Mouse (Mus musculus) erythroblast, embryonic 14.5 days (primary cell): Measurements from ENCODE around the gene Ipo5. TPM values are rescaled to one million over a fixed set of nuclear protein-coding genes. Genes with fewer than 3 reads are reported as not detected.

ENCODE experiments used
- H3K27me3 ChIP-seq: 2 replicates; pipeline ENCODE4 v1.6.1; 2012; ENCODE audit warnings: inconsistent platforms; ENCODE audit not compliant: control insufficient read depth
- H3K36me3 ChIP-seq: 2 replicates; pipeline ENCODE4 v1.6.1; 2012; ENCODE audit warnings: mild to moderate bottlenecking, inconsistent platforms; ENCODE audit not compliant: control insufficient read depth
- H3K4me1 ChIP-seq: 2 replicates; pipeline ENCODE4 v1.6.1; 2012; ENCODE audit warnings: inconsistent platforms; ENCODE audit not compliant: control insufficient read depth
- H3K4me3 ChIP-seq: replicated peaks from 2 replicates; pipeline ENCODE3; 2012; ENCODE audit warnings: moderate library complexity, mild to moderate bottlenecking, inconsistent platforms
- H3K9me3 ChIP-seq: 2 replicates; pipeline ENCODE4 v1.6.1; 2012; ENCODE audit warnings: low read length, inconsistent platforms, mixed read lengths; ENCODE audit not compliant: control insufficient read depth
- GATA1 ChIP-seq: IDR thresholded peaks from 2 replicates; pipeline ENCODE4 v1.6.1; 2012; ENCODE audit warnings: low read length, inconsistent platforms, mixed read lengths
- TAL1 ChIP-seq: IDR thresholded peaks from 3 replicates; pipeline ENCODE4 v1.6.1; 2012; ENCODE audit warnings: low read length, inconsistent platforms, mixed read lengths
- polyA plus RNA-seq: library from polyadenylated mRNA; stranded (reverse); fragments of >175 nt; gene quantifications from 2 replicates; pipeline ENCODE4 v1.2.3, GENCODE M21; 2012

Gene Ipo5
- polyA plus RNA-seq, 1 experiment = 0.47 TPM

DNA sequence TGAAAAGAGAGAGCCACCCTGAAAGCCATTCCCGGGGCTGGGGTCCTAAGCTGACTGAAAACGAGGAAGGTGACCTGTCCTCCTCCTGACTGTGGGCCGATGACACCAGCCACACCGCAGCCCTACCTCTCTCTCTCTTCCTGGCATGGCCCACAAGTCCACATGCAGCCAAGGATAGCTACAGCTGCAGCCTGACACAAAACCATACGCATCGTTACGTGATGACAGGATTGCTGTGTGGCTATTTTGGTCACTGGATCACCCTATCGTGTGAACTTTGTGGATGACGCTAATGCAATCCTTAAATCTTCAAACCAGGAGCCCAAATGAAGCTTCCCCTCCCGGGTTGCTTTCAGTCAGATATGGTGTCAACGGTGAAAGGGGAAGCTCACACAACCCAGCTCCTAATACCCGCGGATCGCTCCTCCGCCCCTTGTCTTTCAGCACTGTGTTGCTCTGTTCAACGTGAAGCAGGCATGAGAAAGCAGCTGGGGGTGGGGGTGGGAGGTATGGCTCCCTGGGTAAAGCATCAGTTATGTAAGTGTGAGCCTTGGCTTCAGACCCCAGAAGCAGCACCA, 35.1 kb upstream of the Ipo5 start:
- Histone ChIP-seq H3K27me3 (no peaks in the 10 kb centered on the region), H3K4me3 (no peak overlapping the region), H3K4me1 (no peaks in the 10 kb centered on the region; the same call in 1 of the 2 replicates)

DNA sequence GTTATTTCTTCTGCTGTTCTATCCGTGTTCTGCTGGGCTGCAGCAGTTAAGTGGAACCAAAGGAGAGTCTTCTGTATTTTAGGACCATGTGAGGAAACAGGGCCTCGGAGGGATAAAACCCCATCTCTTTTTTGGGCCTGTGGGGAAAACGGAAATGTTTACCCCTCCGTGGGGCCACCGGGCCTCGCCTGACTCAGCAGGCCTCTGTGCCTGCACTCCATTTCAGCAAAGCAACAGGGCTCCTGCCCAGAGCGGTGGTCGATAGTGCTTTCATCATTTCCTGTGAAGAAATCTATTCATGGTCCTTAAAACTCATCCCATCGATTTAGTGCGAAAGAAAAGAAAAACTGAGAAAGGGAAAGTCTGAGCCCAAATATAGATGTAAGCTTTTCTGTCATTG, 33.9 kb upstream of the Ipo5 start:
- H3K4me1 ChIP-seq = no peaks in the 10 kb centered on the region; the same call in 1 of the 2 replicates
- H3K9me3 ChIP-seq = peaks cover 4% of the 10 kb centered on the region
- H3K4me3 ChIP-seq = no peak overlapping the region
- H3K27me3 ChIP-seq = no peaks in the 10 kb centered on the region
- no peaks in the 10 kb centered on the region for H3K36me3 ChIP-seq
- no peak for TF ChIP-seq GATA1
- TF ChIP-seq TAL1 = no peak

More for the DNA sequence above, 35.1 kb upstream of the Ipo5 start:
- Histone ChIP-seq H3K36me3 (no peaks in the 10 kb centered on the region), H3K9me3 (peaks cover 4% of the 10 kb centered on the region)
- TF ChIP-seq TAL1 (no peak), GATA1 (no peak)

- no peak overlapping the region for H3K4me3 ChIP-seq
- TF ChIP-seq TAL1 (no peak), GATA1 (no peak)
- no peaks in the 10 kb centered on the region; the same call in 1 of the 2 replicates for H3K4me1 ChIP-seq
- H3K36me3 ChIP-seq = no peaks in the 10 kb centered on the region
- no peaks in the 10 kb centered on the region for H3K9me3 ChIP-seq
- H3K27me3 ChIP-seq = no peaks in the 10 kb centered on the region
These were observed 32.0 kb upstream of the Ipo5 start for GRCm38 (mm10) chr14:120879026-120879425.

DNA sequence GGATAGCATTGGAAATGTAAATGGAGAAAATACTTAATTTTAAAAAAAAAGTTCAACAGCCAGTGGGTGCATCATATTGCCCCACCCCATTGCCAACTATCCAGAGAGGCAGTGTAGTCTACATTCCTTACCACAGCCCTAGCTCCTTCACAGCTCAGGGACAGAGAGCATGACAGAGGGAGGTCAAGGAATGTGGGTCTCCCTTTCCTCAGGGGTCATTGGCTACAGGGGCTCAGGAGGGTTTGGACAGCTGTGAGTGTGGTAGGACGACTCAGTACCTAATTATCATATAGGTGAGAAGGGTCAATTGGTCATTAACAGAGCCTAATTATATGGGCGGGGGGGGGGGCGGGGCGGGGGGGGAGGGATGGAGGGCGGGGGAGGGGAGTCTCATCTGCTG, 30.4 kb upstream of the Ipo5 start:
- H3K4me1 ChIP-seq = no peaks in the 10 kb centered on the region; the same call in 1 of the 2 replicates
- H3K9me3 ChIP-seq = no peaks in the 10 kb centered on the region
- no peak overlapping the region for H3K4me3 ChIP-seq
- no peaks in the 10 kb centered on the region for H3K36me3 ChIP-seq
- no peaks in the 10 kb centered on the region for H3K27me3 ChIP-seq
- TF ChIP-seq GATA1 = no peak
- TF ChIP-seq TAL1 = no peak

- no peak for TF ChIP-seq GATA1
- no peak for TF ChIP-seq TAL1
- Histone ChIP-seq H3K27me3 (no peaks in the 10 kb centered on the region), H3K4me3 (no peak overlapping the region), H3K4me1 (no peaks in the 10 kb centered on the region; the same call in 1 of the 2 replicates), H3K36me3 (no peaks in the 10 kb centered on the region), H3K9me3 (no peaks in the 10 kb centered on the region)
These were observed 30.0 kb upstream of the Ipo5 start for GRCm38 (mm10) chr14:120881054-120881453.

DNA sequence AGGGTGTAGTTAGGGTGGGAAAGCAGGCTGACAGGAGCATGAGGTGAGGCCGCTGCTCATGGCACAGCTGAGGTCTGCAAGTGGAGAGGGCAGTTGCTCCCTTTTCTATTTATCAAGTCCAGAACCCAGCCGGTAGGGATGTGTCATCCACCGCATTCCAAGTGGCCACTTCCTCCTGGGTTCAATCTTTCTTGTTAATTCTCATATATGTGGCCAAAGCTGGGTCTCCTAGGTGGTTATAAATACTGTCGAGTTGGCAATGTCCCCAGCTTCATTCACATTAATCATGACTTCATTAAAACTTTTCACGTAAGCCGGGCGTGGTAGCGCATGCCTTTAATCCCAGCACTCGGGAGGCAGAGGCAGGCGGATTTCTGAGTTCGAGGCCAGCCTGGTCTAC, 22.3 kb upstream of the Ipo5 start:
- H3K9me3 ChIP-seq = no peaks in the 10 kb centered on the region
- no peaks in the 10 kb centered on the region for H3K27me3 ChIP-seq
- H3K4me1 ChIP-seq = no peaks in the 10 kb centered on the region
- H3K4me3 ChIP-seq = no peak overlapping the region
- H3K36me3 ChIP-seq = no peaks in the 10 kb centered on the region
- TF ChIP-seq GATA1 (no peak), TAL1 (no peak)

- no peaks in the 10 kb centered on the region for H3K36me3 ChIP-seq
- H3K27me3 ChIP-seq = no peaks in the 10 kb centered on the region
- TF ChIP-seq TAL1 (no peak), GATA1 (no peak)
- H3K9me3 ChIP-seq = no peaks in the 10 kb centered on the region
- H3K4me1 ChIP-seq = no peaks in the 10 kb centered on the region
- no peak overlapping the region for H3K4me3 ChIP-seq
These were observed 18.7 kb upstream of the Ipo5 start for GRCm38 (mm10) chr14:120892369-120892768.

DNA sequence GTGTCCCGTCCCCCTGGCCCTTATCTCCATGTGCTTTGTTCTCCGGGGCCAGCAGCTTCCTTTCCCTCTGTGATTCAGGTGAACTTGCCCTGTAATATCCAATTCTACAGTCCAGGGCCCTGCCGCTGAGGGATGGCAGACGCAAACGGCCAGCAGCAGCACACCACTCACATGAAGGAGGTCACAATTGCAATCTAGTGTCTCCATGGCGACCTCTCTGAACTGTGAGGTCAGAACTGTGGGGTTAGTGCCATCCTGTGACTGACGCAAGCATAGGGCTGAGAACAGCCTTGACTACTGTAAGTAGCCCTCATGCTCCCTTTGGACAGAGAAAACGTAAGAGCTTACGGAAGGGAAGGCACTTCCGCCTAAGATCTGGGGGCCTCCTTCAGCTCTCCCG, 14.4 kb upstream of the Ipo5 start:
- H3K36me3 ChIP-seq = no peaks in the 10 kb centered on the region
- H3K9me3 ChIP-seq = no peaks in the 10 kb centered on the region
- TF ChIP-seq TAL1 (no peak), GATA1 (no peak)
- H3K27me3 ChIP-seq = no peaks in the 10 kb centered on the region
- no peaks in the 10 kb centered on the region for H3K4me1 ChIP-seq
- H3K4me3 ChIP-seq = no peak overlapping the region

GRCm38 (mm10) chr14:120898876-120899275, 12.1 kb upstream of the Ipo5 start:
- TF ChIP-seq TAL1 (no peak), GATA1 (no peak)
- Histone ChIP-seq H3K4me3 (no peak overlapping the region), H3K4me1 (no peaks in the 10 kb centered on the region), H3K9me3 (no peaks in the 10 kb centered on the region), H3K27me3 (no peaks in the 10 kb centered on the region), H3K36me3 (no peaks in the 10 kb centered on the region)

GRCm38 (mm10) chr14:120909396-120909795, 1.6 kb upstream of the Ipo5 start:
- Histone ChIP-seq H3K27me3 (peaks cover 3% of the 10 kb centered on the region), H3K4me1 (peaks cover 29% of the 10 kb centered on the region), H3K9me3 (no peaks in the 10 kb centered on the region), H3K36me3 (no peaks in the 10 kb centered on the region; the same call in 1 of the 2 replicates), H3K4me3 (no peak overlapping the region)
- TF ChIP-seq GATA1 = no peak
- no peak for TF ChIP-seq TAL1
